Mouse (Mus musculus) heart, postnatal 25 days (tissue): Measurements from ENCODE around the gene Rps28. TPM values are rescaled to one million over a fixed set of nuclear protein-coding genes. Genes with fewer than 3 reads are reported as not detected.
"Not testable (repeated sequence)": the region's sequence is repeated elsewhere in the genome, so short reads cannot be mapped to it uniquely, and the experiment has no call there.

ENCODE experiments used
- DNase-seq: peaks from one replicate; pipeline ENCODE4 v3.0.0; 2022; ENCODE audit warnings: low spot score
- intact Hi-C: fragments of 180-260 bp; cut with DNase I; formaldehyde crosslinking; loops from one replicate; pipeline ENCODE4 v1.15.1; 2025
- total RNA-seq, 2 experiments: library from RNA; stranded (reverse); gene quantifications; 2 replicates each; pipeline ENCODE4 v1.2.3; 2021

Gene Rps28
- total RNA-seq, result 100 to 1,000 TPM; 707 to 763 TPM

- peak; percentile 96 for DNase-seq
- intact Hi-C loops, result no loop called here
Measured at GRCm38 (mm10) chr17:33824084-33824996, at the start of gene Rps28, which contains the start of gene Ndufa7. Gene Rps28, minus strand, starts transcription at chr17:33824562. Gene Ndufa7, plus strand, starts transcription at chr17:33824572.

DNA sequence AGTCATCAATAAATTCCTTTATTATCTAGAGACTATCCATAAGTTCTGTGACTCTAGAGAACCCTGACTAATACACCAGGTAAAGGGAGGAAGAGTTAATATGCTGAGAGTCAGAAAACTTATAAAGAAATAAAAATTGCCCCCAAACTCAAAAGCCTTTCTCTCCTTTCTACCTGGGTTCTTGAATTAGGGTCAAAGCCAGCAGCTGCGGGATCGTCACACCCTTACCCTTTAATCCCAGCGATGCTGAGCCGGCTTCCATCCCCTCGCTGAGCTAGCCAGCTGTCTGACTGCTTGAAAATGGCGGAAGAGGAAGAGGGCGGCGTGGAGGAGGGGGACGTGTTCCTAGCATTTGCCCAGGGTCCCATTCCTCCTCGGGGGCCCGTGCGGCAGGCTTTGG, 49.2 kb upstream of the Rps28 start, which contains the start of gene Gm7029:
Gene Gm7029, plus strand, starts transcription at position 301 of the 400 bp plus-strand sequence.
- intact Hi-C loops, DNase-seq: not testable (repeated sequence)

- intact Hi-C loops, result no loop called here
- DNase-seq, result no peak
Measured at GRCm38 (mm10) chr17:33865330-33866030, 41.1 kb upstream of the Rps28 start.

DNA sequence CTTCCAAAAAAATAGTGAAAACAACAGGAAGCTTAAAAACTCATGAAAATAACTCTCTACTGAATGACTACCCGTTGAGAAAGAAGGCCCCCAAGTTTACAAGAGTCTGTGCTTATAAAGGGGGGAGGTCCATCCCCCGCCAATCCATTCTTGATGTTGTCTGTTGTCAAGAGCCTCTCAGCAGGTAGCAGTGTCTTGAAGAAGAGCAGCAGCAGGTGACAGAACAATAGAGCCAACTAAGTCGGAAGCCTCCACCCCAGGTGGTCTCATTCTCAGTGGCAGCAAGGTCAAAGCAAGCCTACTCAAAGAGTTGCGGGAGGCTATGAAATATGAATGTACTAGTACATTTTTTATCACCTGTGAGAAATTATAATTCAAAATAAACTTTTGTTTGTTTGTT, 33.5 kb upstream of the Rps28 start:
- intact Hi-C loops, result no loop called here
- no peak for DNase-seq

DNA sequence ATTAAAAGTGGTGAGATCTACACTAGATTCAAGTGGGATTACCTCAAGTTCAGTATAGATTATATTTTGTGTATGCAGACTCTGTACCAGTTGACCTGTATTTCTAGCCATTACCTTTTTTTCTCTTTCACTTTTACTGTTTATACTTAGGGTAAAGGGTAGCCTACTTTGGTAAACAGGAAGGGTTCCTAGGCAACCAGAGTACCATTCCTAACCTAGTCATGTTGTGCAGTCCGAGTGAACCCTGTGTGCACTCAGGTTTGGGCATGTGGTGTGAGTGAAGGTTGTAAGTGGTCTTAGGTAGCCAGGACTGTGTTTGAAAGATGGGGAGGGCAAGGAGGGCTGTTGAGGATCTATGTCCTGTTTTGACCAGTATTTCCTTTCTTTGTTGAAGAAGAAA, 27.0 kb upstream of the Rps28 start:
- intact Hi-C loops, result no loop called here
- no peak for DNase-seq

DNA sequence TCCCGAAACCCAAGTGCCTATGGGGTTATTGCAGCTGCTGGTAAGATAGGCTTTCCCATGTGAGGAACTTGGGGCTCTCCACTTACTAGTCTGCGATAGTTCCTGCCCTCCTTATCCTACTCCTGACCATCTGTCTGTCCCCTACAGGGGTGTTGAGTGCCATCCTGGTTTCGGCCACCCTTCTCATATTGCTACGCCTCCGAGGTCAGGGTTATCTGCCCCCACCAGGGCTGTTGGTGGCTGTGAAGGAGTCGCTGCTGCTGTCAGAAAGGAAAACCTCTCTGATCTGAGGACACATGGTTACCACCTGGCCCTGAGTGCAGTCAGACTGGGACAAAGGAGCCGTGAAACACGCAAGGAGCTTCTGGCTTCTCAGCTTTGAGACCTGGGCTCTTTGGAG, 23.8 kb upstream of the Rps28 start:
- DNase-seq, result no peak
- intact Hi-C loops, result no loop called here

- no peak for DNase-seq
- intact Hi-C loops, result no loop called here
Measured at GRCm38 (mm10) chr17:33844196-33844595, 19.8 kb upstream of the Rps28 start.

GRCm38 (mm10) chr17:33842966-33843795, 18.8 kb upstream of the Rps28 start, which contains the start of gene Cd320:
Gene Cd320, plus strand, starts transcription at chr17:33843091.
- DNase-seq, result peak; percentile 82
- intact Hi-C loops, result no loop called here

DNA sequence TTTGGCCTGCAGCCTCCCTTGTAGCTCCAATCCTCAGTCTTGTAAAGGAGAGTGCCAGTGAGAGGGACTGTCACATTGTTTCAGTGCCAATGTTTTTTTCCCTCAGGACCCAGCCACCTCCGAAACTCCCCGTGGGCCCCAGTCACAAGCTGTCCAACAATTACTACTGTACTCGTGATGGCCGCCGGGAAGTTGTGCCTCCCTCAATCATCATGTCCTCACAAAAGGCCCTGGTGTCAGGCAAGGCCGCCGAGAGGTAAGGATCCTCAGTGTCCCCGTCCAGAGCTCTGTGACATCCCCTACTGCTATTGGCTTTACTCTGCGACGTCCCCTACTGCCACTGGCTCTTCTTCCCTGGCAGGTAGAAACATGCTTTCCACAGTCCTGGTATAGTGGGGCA, 5.2 kb upstream of the Rps28 start:
- intact Hi-C loops, result no loop called here

GRCm38 (mm10) chr17:33828892-33829291, 4.5 kb upstream of the Rps28 start:
- intact Hi-C loops, result no loop called here
- DNase-seq, result peak; percentile 61

More for the DNA sequence above, 5.2 kb upstream of the Rps28 start:
- no peak for DNase-seq

DNA sequence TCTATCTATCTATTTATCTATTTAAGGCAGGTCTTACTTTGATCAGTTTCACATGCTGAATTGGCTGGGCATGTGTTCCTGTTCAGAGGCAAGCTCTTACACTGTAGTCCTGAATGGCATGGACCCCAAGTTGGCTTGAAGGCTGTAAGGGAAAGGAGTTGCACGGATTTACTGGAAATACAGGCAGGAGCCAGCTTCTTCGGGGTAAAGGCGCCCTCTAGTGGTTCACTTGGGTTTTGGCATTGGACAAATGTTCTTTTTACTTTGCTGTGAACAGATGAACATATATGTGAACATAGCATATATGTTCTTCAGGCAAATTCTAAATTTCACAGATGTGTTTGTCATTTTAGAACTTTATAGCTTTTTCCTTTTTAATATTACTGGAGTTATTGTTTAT, 2.5 kb upstream of the Rps28 start:
- intact Hi-C loops, result no loop called here
- DNase-seq, result no peak

GRCm38 (mm10) chr17:33825462-33825861, 1.1 kb upstream of the Rps28 start:
- intact Hi-C loops, result no loop called here
- no peak for DNase-seq

DNA sequence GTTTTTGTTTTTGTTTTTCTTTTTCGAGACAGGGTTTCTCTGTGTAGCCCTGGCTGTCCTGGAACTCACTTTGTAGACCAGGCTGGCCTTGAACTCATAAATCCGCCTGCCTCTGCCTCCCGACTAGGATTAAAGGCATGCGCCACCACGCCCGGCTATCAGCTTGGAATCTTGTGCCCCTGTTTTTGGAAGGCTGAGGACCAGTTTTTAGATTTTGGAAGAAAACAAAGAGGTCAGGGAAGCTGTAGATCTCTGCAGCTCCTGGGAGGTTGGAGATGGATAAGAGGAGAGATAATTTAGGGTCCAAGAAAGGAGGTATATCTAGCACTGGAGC, 602 bp upstream of the Rps28 start:
- intact Hi-C loops, DNase-seq: not testable (repeated sequence)

- DNase-seq, intact Hi-C loops: not testable (repeated sequence)
Measured at GRCm38 (mm10) chr17:33823171-33823570, 1.2 kb downstream of the Rps28 start.

- no peak for DNase-seq
- intact Hi-C loops, result no loop called here
Measured at GRCm38 (mm10) chr17:33822436-33822959, 1.9 kb downstream of the Rps28 start.

- intact Hi-C loops, result no loop called here
- DNase-seq, result no peak
Measured at GRCm38 (mm10) chr17:33817969-33818643, 6.3 kb downstream of the Rps28 start.

DNA sequence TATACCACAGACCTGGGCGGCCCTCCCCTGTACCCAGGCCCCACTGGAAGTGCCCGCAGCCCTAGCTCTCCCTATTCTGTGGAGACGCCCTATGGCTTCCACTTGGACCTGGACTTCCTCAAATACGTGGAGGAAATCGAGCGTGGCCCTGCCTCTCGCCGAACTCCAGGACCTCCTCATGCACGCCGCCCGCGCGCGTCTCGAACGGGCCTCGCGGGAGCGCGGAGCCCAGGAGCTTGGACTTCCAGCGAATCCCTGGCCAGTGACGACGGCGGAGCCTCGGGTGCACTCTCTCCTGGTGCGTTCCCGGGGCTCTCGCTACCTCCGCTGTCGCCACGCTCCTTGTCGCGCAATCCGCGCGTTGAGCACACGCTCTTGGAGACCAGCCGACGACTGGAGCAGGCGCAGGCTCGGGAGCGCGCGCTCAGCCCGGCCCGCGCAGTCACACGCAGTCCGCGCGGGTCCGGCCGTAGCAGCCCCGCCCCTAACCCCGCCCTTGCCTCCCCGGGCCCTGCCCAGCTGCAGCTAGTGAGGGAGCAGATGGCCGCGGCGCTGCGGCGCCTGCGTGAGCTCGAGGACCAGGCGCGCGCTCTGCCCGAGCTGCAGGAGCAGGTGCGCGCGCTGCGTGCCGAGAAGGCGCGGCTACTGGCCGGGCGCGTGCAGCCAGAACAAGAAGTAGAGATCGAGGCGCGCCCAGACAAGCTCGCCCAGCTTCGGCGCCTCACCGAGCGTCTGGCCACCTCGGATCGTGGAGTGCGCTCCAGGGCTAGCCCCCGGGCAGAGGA, 7.0 kb downstream of the Rps28 start:
- intact Hi-C loops, result no loop called here

DNA sequence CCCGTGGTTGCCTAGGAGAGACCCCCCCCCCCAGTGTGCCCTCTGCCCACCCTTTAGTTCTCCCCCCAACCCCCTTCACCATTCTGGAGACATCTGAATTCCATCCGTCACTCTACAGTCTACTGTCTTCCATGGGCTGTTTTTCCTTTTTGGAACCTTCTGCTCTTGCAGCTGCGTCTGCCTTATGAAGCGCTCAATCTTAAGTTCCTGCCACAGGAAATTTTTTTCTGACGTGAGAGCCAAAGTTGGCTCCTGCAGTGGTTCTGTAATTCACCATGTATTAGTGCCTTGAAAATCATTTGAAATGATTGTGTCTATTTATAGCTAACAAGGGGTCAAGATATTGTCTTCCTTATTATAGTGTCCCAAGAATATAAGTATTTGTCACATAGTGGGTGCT, 7.8 kb downstream of the Rps28 start:
- intact Hi-C loops, result no loop called here
- no peak for DNase-seq

More for the DNA sequence above, 7.0 kb downstream of the Rps28 start:
- peak; percentile 83 for DNase-seq

DNA sequence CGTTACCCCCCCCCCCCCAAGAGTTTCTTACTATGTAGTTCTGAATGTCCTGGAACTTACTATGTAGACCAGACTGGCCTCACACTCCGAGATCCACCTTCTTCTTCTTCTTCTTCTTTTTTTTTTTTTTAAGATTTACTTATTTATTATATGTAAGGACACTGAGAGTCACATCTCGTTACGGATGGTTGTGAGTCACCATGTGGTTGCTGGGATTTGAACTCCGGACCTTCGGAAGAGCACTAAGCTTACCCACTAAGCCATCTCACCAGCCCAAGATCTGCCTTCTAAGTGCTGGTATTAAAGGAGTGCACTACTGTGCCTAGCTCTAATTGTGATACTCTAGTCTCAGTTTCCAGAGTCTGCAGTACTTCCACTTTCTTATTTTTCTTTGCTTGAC, 9.0 kb downstream of the Rps28 start:
- intact Hi-C loops, result no loop called here
- no peak for DNase-seq
